Mouse (Mus musculus): ENCODE measurements at regions not wholly inside any gene's neighbourhood (a gene's known extent, or its start where the extent isn't known, plus 50 kb on each side); places are given as distances from the start of the nearest gene placed in this dataset.

DNA sequence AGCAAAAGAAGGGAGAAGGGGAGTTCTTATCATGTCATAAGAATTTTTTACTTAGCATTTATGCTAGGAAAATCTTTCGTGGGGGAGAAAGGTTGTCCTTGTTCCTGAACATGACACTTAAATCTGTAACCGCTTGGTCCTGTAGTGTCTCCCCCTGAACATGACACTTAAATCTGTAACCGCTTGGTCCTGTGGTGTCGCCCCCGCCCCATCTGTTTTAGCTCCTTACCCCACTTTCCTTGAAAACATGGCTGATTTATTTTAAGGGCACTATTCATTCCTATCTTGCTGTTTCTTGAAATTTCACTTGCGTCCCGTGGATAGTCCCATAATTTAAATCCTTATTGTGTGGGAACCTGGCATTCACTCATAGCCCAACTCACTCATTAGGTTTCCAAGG is 82.2 kb downstream of the Rap2a start:
- Histone ChIP-seq H3K27me3 (no peaks in the 10 kb centered on the region), H3K4me1 (no peaks in the 10 kb centered on the region), H3K9ac (no peak overlapping the region), H3K36me3 (no peaks in the 10 kb centered on the region), H3K27ac (no peak overlapping the region), H3K9me3 (replicated peaks) (no peaks in the 10 kb centered on the region), H3K4me2 (no peak overlapping the region), H3K4me3 (replicated peaks) (no peak overlapping the region)
- ATAC-seq (replicated peaks; ENCODE audit: low FRiP score): no peak
- 88% methylated on average over 7 of the region's 7 CpGs for WGBS

DNA sequence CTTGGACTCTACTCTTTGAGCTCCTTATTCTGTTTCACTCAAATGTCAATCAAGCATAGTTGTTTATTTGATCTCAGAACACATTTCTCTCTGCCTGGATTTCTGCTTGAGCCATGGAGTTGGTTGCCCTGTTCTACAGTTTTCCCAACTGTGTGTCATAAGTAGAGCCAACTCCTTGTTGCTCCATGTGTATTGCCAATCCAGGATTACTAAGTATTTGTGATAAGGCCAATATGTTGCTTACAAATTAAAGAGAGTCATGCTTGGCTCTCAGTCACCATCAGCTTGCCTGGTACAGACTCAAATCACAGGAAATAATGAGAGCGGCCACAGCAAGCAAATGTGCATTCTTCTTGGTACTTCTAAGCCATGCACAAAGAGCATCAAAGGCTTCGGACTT is 82.7 kb downstream of the Rap2a start:
- no peaks in the 10 kb centered on the region for H3K36me3 ChIP-seq
- WGBS: 97% methylated on average over 2 of the region's 2 CpGs
- no peaks in the 10 kb centered on the region for H3K9me3 ChIP-seq (replicated peaks)
- H3K9ac ChIP-seq: no peak overlapping the region
- H3K27ac ChIP-seq: no peak overlapping the region
- H3K4me3 ChIP-seq (replicated peaks): no peak overlapping the region
- H3K4me2 ChIP-seq: no peak overlapping the region
- H3K4me1 ChIP-seq: no peaks in the 10 kb centered on the region
- H3K27me3 ChIP-seq: no peaks in the 10 kb centered on the region
- no peak for ATAC-seq (replicated peaks; ENCODE audit: low FRiP score)

DNA sequence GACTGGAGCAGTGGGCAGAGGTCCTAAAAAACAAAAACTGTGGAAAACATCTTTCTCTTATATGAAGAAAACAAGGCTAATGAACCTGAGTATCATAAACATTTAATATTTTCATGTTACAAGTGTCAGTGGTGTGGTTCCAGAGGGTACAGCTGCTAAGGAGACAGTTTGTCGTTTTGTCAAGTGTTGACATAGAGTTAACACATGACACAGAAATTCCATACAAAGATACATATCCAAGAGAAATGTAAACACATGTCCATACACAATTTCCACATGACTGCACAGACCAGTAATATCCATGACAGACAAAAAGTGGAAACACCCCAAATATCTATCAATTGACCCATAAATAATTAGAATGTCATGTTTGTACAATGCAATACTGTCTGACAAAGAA is 88.7 kb downstream of the Rap2a start:
- H3K27me3 ChIP-seq: no peaks in the 10 kb centered on the region
- H3K9me3 ChIP-seq (replicated peaks): no peaks in the 10 kb centered on the region
- 52% methylated on average over 1 of the region's 1 CpGs for WGBS
- ATAC-seq (replicated peaks; ENCODE audit: low FRiP score): no peak
- no peaks in the 10 kb centered on the region for H3K36me3 ChIP-seq
- H3K27ac ChIP-seq: no peak overlapping the region
- no peaks in the 10 kb centered on the region for H3K4me1 ChIP-seq
- H3K4me3 ChIP-seq (replicated peaks): no peak overlapping the region
- no peak overlapping the region for H3K4me2 ChIP-seq
- no peak overlapping the region for H3K9ac ChIP-seq

DNA sequence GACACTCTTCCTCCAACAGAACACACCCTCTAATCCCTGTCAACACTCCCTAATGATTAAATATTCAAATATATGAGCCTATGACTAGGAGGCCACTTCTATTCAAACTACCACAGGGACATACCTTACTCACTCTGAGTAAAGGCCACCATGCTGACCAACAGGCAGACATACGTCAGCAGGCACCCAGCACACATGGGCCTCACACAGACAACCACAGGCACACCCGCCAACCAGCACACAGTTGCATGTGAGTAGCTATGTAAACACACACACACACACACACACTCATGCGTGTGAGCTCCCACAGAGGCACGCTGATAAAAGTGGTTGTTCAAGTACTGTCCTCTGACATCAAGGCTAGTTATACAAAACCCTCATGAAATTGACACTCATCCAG is 89.8 kb downstream of the Rap2a start:
- Histone ChIP-seq H3K36me3 (no peaks in the 10 kb centered on the region), H3K9me3 (replicated peaks) (no peaks in the 10 kb centered on the region), H3K4me1 (no peaks in the 10 kb centered on the region), H3K4me2 (no peak overlapping the region), H3K9ac (no peak overlapping the region), H3K4me3 (replicated peaks) (no peak overlapping the region), H3K27ac (no peak overlapping the region), H3K27me3 (no peaks in the 10 kb centered on the region)
- 81% methylated on average over 4 of the region's 4 CpGs for WGBS
- ATAC-seq (replicated peaks; ENCODE audit: low FRiP score): no peak

DNA sequence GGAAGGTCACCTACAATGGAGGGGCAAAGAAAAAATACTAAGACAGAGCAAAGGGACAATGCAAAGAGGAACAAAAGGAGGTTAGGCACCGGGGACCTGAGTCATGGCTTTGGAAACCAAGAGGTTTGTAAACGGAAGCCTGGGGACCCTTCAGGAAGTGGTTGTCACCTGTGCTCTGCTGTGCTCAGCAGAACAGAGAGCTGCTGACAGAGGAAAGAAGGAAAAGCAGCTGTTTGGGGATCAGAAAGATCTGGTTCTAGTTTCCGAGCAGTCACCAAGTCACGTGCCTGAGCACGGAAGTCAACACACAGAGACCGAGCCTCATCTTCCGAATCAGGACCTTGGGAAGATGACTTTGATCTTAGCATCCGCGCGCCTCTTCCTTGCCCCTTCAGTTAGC is 94.0 kb downstream of the Rap2a start:
- no peaks in the 10 kb centered on the region for H3K36me3 ChIP-seq
- H3K9ac ChIP-seq: no peak overlapping the region
- H3K27ac ChIP-seq: no peak overlapping the region
- no peaks in the 10 kb centered on the region for H3K9me3 ChIP-seq (replicated peaks)
- H3K4me3 ChIP-seq (replicated peaks): no peak overlapping the region
- ATAC-seq (replicated peaks; ENCODE audit: low FRiP score): no peak
- no peak overlapping the region for H3K4me2 ChIP-seq
- no peaks in the 10 kb centered on the region for H3K27me3 ChIP-seq
- no peaks in the 10 kb centered on the region for H3K4me1 ChIP-seq
- WGBS: 68% methylated on average over 10 of the region's 10 CpGs

DNA sequence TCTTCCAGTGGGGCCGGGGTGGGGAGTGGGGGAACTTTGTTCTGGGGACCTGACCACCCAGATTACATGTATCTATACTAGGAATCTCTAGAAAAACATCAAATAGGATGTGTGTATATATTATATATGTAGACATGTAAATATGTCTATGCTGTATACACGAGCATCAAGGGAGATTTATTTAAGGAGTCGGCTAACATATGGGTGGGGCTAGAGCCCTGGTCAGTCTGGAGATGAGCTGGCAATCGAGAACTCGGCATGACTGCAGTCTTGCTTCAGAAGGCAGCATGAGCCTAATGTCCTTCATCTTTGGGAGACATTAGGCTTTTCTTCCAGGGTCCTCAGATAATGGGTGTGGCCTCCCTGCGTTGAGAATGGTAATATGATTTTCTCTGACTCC is 97.0 kb downstream of the Rap2a start:
- no peak overlapping the region for H3K4me2 ChIP-seq
- 78% methylated on average over 6 of the region's 6 CpGs for WGBS
- no peak overlapping the region for H3K4me3 ChIP-seq (replicated peaks)
- H3K27me3 ChIP-seq: no peaks in the 10 kb centered on the region
- H3K27ac ChIP-seq: no peak overlapping the region
- no peak overlapping the region for H3K9ac ChIP-seq
- no peaks in the 10 kb centered on the region for H3K4me1 ChIP-seq
- H3K9me3 ChIP-seq (replicated peaks): no peaks in the 10 kb centered on the region
- no peak for ATAC-seq (replicated peaks; ENCODE audit: low FRiP score)
- H3K36me3 ChIP-seq: no peaks in the 10 kb centered on the region

DNA sequence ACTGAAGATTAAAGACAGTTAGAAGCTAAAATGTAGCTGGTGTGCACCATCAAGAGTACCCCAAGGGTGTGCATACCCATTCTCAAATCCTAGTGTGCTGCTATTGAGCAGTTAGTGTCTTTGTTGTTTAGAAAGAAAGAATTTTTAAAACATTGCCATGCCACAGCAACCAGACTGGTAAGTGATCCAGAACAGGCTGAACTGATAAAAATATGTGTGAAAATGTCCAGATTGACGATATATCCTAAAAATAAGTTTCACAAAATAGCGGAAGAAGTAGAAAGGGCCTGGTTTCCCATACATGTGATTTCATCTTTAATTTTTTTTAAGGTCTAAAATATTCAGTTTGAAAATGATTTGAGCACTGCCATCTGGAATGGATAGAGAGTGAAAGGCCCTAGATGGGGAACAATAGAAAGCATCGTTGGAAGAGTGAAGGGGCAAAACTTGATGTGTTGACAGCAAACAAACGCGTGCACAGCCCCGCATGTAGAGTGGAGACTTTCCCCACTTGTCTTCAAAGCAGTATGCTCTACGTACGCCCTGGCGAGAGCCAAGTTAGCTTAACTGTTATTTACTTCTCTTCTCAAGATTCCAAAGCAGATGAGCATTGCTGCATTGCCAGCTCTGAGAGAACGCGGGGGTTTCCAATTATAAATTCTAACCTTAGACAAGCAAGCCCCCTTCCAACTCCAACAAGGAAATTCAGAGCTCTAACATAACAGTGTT is 100.3 kb downstream of the Rap2a start:
- ATAC-seq (replicated peaks; ENCODE audit: low FRiP score): no peak
- Histone ChIP-seq H3K4me1 (no peaks in the 10 kb centered on the region), H3K9me3 (replicated peaks) (no peaks in the 10 kb centered on the region), H3K36me3 (no peaks in the 10 kb centered on the region), H3K9ac (no peak overlapping the region), H3K4me2 (no peak overlapping the region), H3K4me3 (replicated peaks) (no peak overlapping the region), H3K27ac (no peak overlapping the region), H3K27me3 (no peaks in the 10 kb centered on the region)
- 84% methylated on average over 11 of the region's 11 CpGs for WGBS

DNA sequence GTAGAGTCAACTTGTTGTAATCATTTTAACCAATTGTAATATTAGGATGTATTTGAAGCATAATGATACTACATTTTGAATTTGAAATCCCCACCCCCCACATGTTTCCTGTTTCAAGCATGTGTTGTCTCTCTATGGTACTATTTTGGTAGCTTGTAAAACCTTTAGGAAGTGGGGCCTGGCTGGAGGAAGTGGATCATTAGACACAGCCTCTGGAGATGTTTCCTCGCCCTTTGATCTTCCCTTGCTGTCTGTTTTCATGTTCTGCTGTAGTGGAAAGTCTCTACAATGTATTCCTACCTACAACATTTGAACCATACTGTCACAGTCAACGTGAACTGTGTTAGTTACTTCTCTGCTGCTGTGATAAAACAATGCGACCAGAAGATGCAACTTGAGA is 105.6 kb downstream of the Rap2a start:
- no peaks in the 10 kb centered on the region for H3K27me3 ChIP-seq
- H3K9me3 ChIP-seq (replicated peaks): no peaks in the 10 kb centered on the region
- H3K9ac ChIP-seq: no peak overlapping the region
- no peak overlapping the region for H3K27ac ChIP-seq
- H3K36me3 ChIP-seq: no peaks in the 10 kb centered on the region
- ATAC-seq (replicated peaks; ENCODE audit: low FRiP score): no peak
- no peaks in the 10 kb centered on the region for H3K4me1 ChIP-seq
- 73% methylated on average over 3 of the region's 3 CpGs for WGBS
- no peak overlapping the region for H3K4me2 ChIP-seq
- H3K4me3 ChIP-seq (replicated peaks): no peak overlapping the region

DNA sequence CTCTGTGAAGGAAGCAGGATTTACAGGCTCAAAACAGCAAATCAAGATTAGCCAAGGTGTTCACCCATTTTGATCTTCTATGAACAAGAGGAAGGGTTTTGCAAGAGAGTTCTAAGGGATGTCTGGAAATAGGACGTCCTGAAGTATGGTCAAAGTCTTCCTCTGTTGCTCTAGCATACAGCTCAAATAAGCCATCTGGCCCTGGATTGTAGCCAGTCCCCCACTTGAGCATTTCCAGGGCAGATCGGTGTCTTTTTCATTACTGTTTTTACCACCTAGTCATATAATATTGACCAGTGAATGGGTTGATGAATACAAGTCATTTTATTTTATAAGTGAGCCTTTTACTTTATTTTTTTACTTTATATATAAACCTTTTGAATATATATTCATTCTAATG is 113.9 kb downstream of the Rap2a start:
- H3K4me2 ChIP-seq: no peak overlapping the region
- 88% methylated on average over 2 of the region's 2 CpGs for WGBS
- ATAC-seq (replicated peaks; ENCODE audit: low FRiP score): no peak
- no peaks in the 10 kb centered on the region for H3K36me3 ChIP-seq
- H3K4me3 ChIP-seq (replicated peaks): no peak overlapping the region
- H3K4me1 ChIP-seq: no peaks in the 10 kb centered on the region
- no peak overlapping the region for H3K9ac ChIP-seq
- H3K27me3 ChIP-seq: no peaks in the 10 kb centered on the region
- H3K9me3 ChIP-seq (replicated peaks): no peaks in the 10 kb centered on the region
- no peak overlapping the region for H3K27ac ChIP-seq

DNA sequence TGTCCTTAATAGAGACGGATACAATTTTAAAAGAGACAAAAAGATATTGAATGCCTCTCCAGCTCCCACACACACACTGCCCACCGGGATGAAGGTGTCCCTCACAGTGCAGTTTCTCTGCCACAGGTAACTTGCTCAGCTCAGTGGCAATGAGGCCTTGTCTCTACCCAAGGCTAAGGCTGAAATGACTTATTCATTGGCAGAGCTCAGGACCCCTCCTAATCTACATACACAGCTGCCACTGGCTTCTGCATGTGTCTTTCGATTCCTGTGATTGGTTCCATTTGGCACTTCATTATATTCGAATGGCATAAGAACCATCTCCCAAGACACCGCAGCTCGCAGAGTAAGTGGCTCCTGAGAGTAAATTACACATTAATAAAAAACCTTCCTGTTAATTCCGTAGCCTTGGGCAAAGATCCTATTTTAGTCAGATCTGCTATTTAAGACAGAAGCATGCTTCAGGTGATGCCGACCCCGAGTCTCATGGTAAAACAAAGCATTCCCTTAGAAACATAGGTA is 122.2 kb downstream of the Rap2a start:
- WGBS: 87% methylated on average over 9 of the region's 9 CpGs
- Histone ChIP-seq H3K9ac (no peak overlapping the region), H3K4me2 (no peak overlapping the region), H3K27me3 (no peaks in the 10 kb centered on the region), H3K36me3 (no peaks in the 10 kb centered on the region), H3K4me3 (replicated peaks) (no peak overlapping the region), H3K27ac (no peak overlapping the region), H3K9me3 (replicated peaks) (no peaks in the 10 kb centered on the region), H3K4me1 (no peaks in the 10 kb centered on the region)
- no peak for ATAC-seq (replicated peaks; ENCODE audit: low FRiP score)

DNA sequence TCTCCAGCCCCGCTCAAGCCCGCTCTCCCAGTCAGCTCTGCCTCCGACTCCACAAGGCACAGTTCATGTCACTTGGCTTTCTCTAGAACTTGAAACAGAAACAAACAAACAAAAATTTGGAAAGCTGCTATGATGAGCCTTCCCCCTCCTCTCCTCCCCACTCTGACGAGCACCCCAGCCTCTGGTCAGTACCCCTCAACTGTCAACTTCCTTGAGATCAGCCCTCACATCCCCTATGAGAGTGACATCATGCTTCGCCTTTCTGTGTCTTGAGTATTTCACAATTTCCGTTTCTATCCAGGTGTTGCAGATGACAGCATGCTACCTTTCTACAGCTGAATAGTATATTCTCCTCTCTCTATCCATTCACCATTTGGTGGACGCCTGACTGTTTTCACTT is 123.3 kb downstream of the Rap2a start:
- no peak for ATAC-seq (replicated peaks; ENCODE audit: low FRiP score)
- WGBS: 89% methylated on average over 7 of the region's 7 CpGs
- no peaks in the 10 kb centered on the region for H3K36me3 ChIP-seq
- no peaks in the 10 kb centered on the region for H3K9me3 ChIP-seq (replicated peaks)
- no peak overlapping the region for H3K4me2 ChIP-seq
- no peaks in the 10 kb centered on the region for H3K4me1 ChIP-seq
- no peak overlapping the region for H3K9ac ChIP-seq
- H3K27me3 ChIP-seq: no peaks in the 10 kb centered on the region
- no peak overlapping the region for H3K27ac ChIP-seq
- H3K4me3 ChIP-seq (replicated peaks): no peak overlapping the region

DNA sequence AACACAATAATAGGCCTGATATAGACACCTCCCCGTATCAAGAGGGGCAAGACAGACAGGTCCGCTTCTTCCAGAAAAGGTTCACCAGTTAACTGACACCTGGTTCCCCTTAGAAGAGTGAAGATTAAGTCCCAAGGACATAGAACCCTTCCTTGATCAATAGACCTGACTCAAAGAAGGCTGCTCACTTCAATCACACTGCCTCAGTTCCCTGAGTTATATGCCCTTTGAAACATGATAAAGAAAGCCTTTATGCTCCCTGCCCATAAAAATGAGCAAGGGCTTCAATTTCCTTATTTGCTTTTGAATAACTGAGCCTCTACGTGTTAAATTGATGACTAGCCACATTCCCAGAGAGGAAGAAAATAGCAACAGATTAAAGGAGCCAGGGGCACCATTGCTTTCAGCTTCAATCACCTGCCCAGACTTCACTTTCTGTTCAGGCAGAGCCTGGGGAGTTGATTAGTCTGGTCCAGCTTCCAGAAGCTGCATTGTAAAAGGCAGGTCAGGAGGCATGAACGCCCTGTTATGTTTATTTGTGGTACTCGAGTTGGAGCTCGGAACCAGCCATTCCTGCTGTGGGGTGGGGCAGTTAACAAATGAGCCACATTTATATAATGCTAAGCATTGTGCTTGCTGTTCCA is 125.7 kb downstream of the Rap2a start:
- H3K9ac ChIP-seq: no peak overlapping the region
- H3K9me3 ChIP-seq (replicated peaks): no peaks in the 10 kb centered on the region
- H3K27me3 ChIP-seq: no peaks in the 10 kb centered on the region
- H3K4me1 ChIP-seq: no peaks in the 10 kb centered on the region
- no peak for ATAC-seq (replicated peaks; ENCODE audit: low FRiP score)
- H3K27ac ChIP-seq: no peak overlapping the region
- 56% methylated on average over 6 of the region's 6 CpGs for WGBS
- no peak overlapping the region for H3K4me2 ChIP-seq
- no peaks in the 10 kb centered on the region for H3K36me3 ChIP-seq
- H3K4me3 ChIP-seq (replicated peaks): no peak overlapping the region

DNA sequence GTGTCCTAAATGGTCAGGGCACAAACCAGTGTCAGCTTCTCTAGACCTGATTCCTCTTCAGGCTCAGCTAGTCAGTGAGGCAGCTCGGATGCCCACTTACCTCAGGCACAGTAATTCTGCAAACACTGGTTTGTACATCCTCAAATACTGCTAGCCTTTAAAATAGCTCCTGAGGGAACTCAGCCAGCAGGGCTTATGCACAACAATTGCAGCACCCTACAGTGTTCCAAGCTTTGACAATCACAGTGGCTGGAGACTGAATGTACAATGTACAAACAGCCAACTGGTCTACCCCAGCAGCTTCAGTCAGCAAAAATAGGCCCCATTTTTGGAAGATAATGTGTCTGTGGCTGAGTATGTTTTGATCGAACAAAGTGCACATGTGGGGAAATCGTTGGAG is 129.6 kb downstream of the Rap2a start:
- Histone ChIP-seq H3K27me3 (no peaks in the 10 kb centered on the region), H3K4me1 (no peaks in the 10 kb centered on the region), H3K4me2 (no peak overlapping the region), H3K27ac (no peak overlapping the region), H3K9me3 (replicated peaks) (no peaks in the 10 kb centered on the region), H3K36me3 (no peaks in the 10 kb centered on the region), H3K4me3 (replicated peaks) (no peak overlapping the region), H3K9ac (no peak overlapping the region)
- 87% methylated on average over 3 of the region's 3 CpGs for WGBS
- no peak for ATAC-seq (replicated peaks; ENCODE audit: low FRiP score)

Data from kidney, embryonic 15.5 days (tissue).